Mouse (Mus musculus) heart, adult 2 months (tissue): Measurements from ENCODE around the gene Nfatc2.

ENCODE experiments used
- CTCF ChIP-seq: fragments of 200-600 bp; IDR thresholded peaks from 2 replicates; pipeline ENCODE4 v1.8.1; 2022; ENCODE audit warnings: antibody characterized with exemption, mild to moderate bottlenecking, moderate library complexity
- EP300 ChIP-seq: fragments of 200-500 bp; IDR thresholded peaks from 2 replicates; pipeline ENCODE4 v1.6.1; 2011; ENCODE audit warnings: low read depth, low read length, control low read depth; ENCODE audit not compliant: insufficient read depth
- POLR2A ChIP-seq: fragments of 200-500 bp; IDR thresholded peaks from 2 replicates; pipeline ENCODE4 v1.6.1; 2011; ENCODE audit warnings: mild to moderate bottlenecking, low read depth, low read length, control low read depth; ENCODE audit not compliant: insufficient read depth

- no peak for TF ChIP-seq POLR2A
- TF ChIP-seq CTCF: no peak
- TF ChIP-seq EP300: no peak
Observed at GRCm38 (mm10) chr2:168500244-168500643, 101.2 kb downstream of the Nfatc2 start.
